Mouse (Mus musculus) embryonic facial prominence, embryonic 11.5 days (tissue): Measurements from ENCODE around the gene Haus4. TPM values are rescaled to one million over a fixed set of nuclear protein-coding genes. Genes with fewer than 3 reads are reported as not detected.

Source experiments
- ATAC-seq: fragments of 200-750 bp; cut with Nextera tagmentation; replicated peaks from 2 replicates; pipeline ENCODE4 v1.8.0; 2017; ENCODE audit warnings: low read depth; ENCODE audit not compliant: insufficient number of reproducible peaks, low FRiP score, low TSS enrichment
- DNase-seq: peaks from one replicate; pipeline ENCODE4 v3.0.0-alpha.2; 2015; ENCODE audit warnings: low spot score
- H3K27ac ChIP-seq: fragments of 300-500 bp; sonication (generic); replicated peaks from 2 replicates; pipeline ENCODE4 v1.5.1; 2014; ENCODE audit warnings: mild to moderate bottlenecking, low read depth, low read length, control low read depth
- H3K27me3 ChIP-seq: fragments of 300-500 bp; sonication (generic); 2 replicates; pipeline ENCODE4 v1.6.1; 2014; ENCODE audit warnings: mild to moderate bottlenecking, low read length, moderate library complexity, mixed read lengths; ENCODE audit not compliant: control insufficient read depth, insufficient read depth
- H3K36me3 ChIP-seq: fragments of 300-500 bp; sonication (generic); replicated peaks from 2 replicates; pipeline ENCODE4 v1.6.1; 2014; ENCODE audit warnings: low read depth, mild to moderate bottlenecking, low read length, moderate library complexity, mixed read lengths; ENCODE audit not compliant: control insufficient read depth, insufficient read depth
- H3K4me1 ChIP-seq: fragments of 300-500 bp; sonication (generic); 2 replicates; pipeline ENCODE4 v1.6.1; 2014; ENCODE audit warnings: low read length, mixed read lengths; ENCODE audit not compliant: control insufficient read depth, insufficient read depth
- H3K4me2 ChIP-seq: fragments of 300-500 bp; sonication (generic); 2 replicates; pipeline ENCODE4 v1.6.1; 2014; ENCODE audit warnings: low read depth, mild to moderate bottlenecking, control low read depth, low read length, moderate library complexity
- H3K4me3 ChIP-seq: fragments of 300-500 bp; sonication (generic); 2 replicates; pipeline ENCODE4 v1.5.1; 2014; ENCODE audit warnings: low read depth, low read length, control low read depth
- H3K9ac ChIP-seq: fragments of 300-500 bp; sonication (generic); replicated peaks from 2 replicates; pipeline ENCODE4 v1.6.1; 2014; ENCODE audit warnings: mild to moderate bottlenecking, control low read depth, low read length
- H3K9me3 ChIP-seq: fragments of 300-500 bp; sonication (generic); replicated peaks from 2 replicates; pipeline ENCODE4 v1.6.1; 2016; ENCODE audit warnings: mild to moderate bottlenecking, low read length, inconsistent platforms, mixed read lengths; ENCODE audit not compliant: control insufficient read depth
- WGBS: fragments of 180-500 bp; shearing (Covaris S2); extraction: QIAGEN DNeasy Blood & Tissue Kit; methylation state at CpG from one replicate; pipeline ENCODE4 v1.1.7; 2014; 5-methylcytosine and 5-hydroxymethylcytosine counted together
- polyA plus RNA-seq: library from polyadenylated mRNA; unstranded; fragments of >200 nt; fragmentation: Nextera tagmentation; extraction: Ambion mirVana; gene quantifications from 2 replicates; pipeline ENCODE4 v1.2.1, GENCODE M21; 2014

Haus4 gene
- polyA plus RNA-seq, 1 experiment from 2014 or later = 43.4 TPM

- Histone ChIP-seq H3K4me1 (peaks cover 16% of the 10 kb centered on the region), H3K36me3 (no peaks in the 10 kb centered on the region), H3K27ac (peak within 1 kb of the TSS; percentile 80), H3K9ac (peak within 1 kb of the TSS; percentile 89), H3K27me3 (no peaks in the 10 kb centered on the region), H3K4me2 (peak within 1 kb of the TSS; percentile 86), H3K9me3 (no peaks in the 10 kb centered on the region), H3K4me3 (peak within 1 kb of the TSS; percentile 98)
- ATAC-seq = peak; percentile 62
- under 1% methylated on average over 66 of the region's 66 CpGs for WGBS
- peak; percentile 95 for DNase-seq
Measured at GRCm38 (mm10) chr14:54577089-54577982, 22.9 kb upstream of the Haus4 start, which contains the start of gene Ajuba. TSS of gene Ajuba (minus strand) at chr14:54577558.

- Histone ChIP-seq H3K4me3 (peak overlapping the region; percentile 98), H3K4me1 (peaks cover 16% of the 10 kb centered on the region), H3K9me3 (no peaks in the 10 kb centered on the region), H3K36me3 (peaks cover 2% of the 10 kb centered on the region; the same call in 1 of the 2 replicates), H3K27me3 (no peaks in the 10 kb centered on the region), H3K27ac (peak overlapping the region; percentile 80), H3K4me2 (peak overlapping the region; percentile 86), H3K9ac (peak overlapping the region; percentile 89)
- WGBS = under 1% methylated on average over 84 of the region's 84 CpGs
- no peak for ATAC-seq
- peak; percentile 47 for DNase-seq
Measured at GRCm38 (mm10) chr14:54576241-54577088, 22.0 kb upstream of the Haus4 start.

GRCm38 (mm10) chr14:54575631-54576030 lies 21.2 kb upstream of the Haus4 start:
- Histone ChIP-seq H3K9me3 (no peaks in the 10 kb centered on the region), H3K4me1 (peaks cover 16% of the 10 kb centered on the region), H3K36me3 (peaks cover 6% of the 10 kb centered on the region; the same call in 1 of the 2 replicates), H3K27ac (peak overlapping the region; percentile 80; the same call in 1 of the 2 replicates), H3K4me2 (peak overlapping the region; percentile 86), H3K27me3 (no peaks in the 10 kb centered on the region), H3K9ac (peak overlapping the region; percentile 89), H3K4me3 (peak overlapping the region; percentile 98)
- DNase-seq (peak; percentile 90), ATAC-seq (0 out of 2 replicates have a peak, but pooled peaks have one; percentile 7)
- under 1% methylated on average over 39 of the region's 39 CpGs for WGBS

GRCm38 (mm10) chr14:54575031-54575430 lies 20.6 kb upstream of the Haus4 start:
- Histone ChIP-seq H3K27me3 (no peaks in the 10 kb centered on the region), H3K4me1 (peaks cover 16% of the 10 kb centered on the region), H3K36me3 (peaks cover 8% of the 10 kb centered on the region), H3K4me2 (peak overlapping the region; percentile 86), H3K27ac (peak overlapping the region; percentile 80; the same call in 1 of the 2 replicates), H3K9ac (peak overlapping the region; percentile 89), H3K4me3 (peak overlapping the region; percentile 98), H3K9me3 (no peaks in the 10 kb centered on the region)
- ATAC-seq (no peak), DNase-seq (no peak)
- 3% methylated on average over 8 of the region's 8 CpGs for WGBS

GRCm38 (mm10) chr14:54574253-54574652 lies 19.8 kb upstream of the Haus4 start:
- Histone ChIP-seq H3K4me2 (peak overlapping the region; percentile 86), H3K27ac (peak overlapping the region; percentile 80), H3K9ac (peak overlapping the region; percentile 89), H3K36me3 (peaks cover 8% of the 10 kb centered on the region), H3K27me3 (no peaks in the 10 kb centered on the region), H3K9me3 (no peaks in the 10 kb centered on the region), H3K4me1 (peaks cover 16% of the 10 kb centered on the region), H3K4me3 (peak overlapping the region; percentile 98)
- no peak for DNase-seq
- no peak for ATAC-seq
- 9% methylated on average over 4 of the region's 4 CpGs for WGBS

GRCm38 (mm10) chr14:54572790-54573736 lies 18.6 kb upstream of the Haus4 start:
- Histone ChIP-seq H3K27ac (peak overlapping the region; percentile 31; the same call in 1 of the 2 replicates), H3K27me3 (no peaks in the 10 kb centered on the region), H3K36me3 (peaks cover 10% of the 10 kb centered on the region), H3K4me3 (peak overlapping the region; percentile 98), H3K9ac (peak overlapping the region; percentile 89), H3K4me1 (peaks cover 16% of the 10 kb centered on the region), H3K4me2 (peak overlapping the region; percentile 86), H3K9me3 (no peaks in the 10 kb centered on the region)
- WGBS = 5% methylated on average over 14 of the region's 14 CpGs
- peak; percentile 32 for ATAC-seq
- DNase-seq = peak; percentile 80

GRCm38 (mm10) chr14:54572122-54572521 lies 17.7 kb upstream of the Haus4 start:
- Histone ChIP-seq H3K4me3 (no peak overlapping the region), H3K9ac (no peak overlapping the region), H3K27me3 (no peaks in the 10 kb centered on the region), H3K4me2 (no peak overlapping the region), H3K4me1 (peaks cover 16% of the 10 kb centered on the region), H3K9me3 (no peaks in the 10 kb centered on the region), H3K27ac (no peak overlapping the region; the same call in 1 of the 2 replicates), H3K36me3 (peaks cover 13% of the 10 kb centered on the region)
- no peak for ATAC-seq
- no peak for DNase-seq
- WGBS = 59% methylated on average over 4 of the region's 4 CpGs
